Mouse (Mus musculus): ENCODE results near the gene Rfc5.

- TF ChIP-seq CTCF (IDR thresholded peaks at IDR 0.05; ENCODE audit: low read depth) (no peak), EP300 (IDR thresholded peaks at IDR 0.05; ENCODE audit: low read depth) (no peak)
These were observed 24.0 kb downstream of the Rfc5 start for GRCm38 (mm10) chr5:117364821-117365220.

Data from liver, postnatal 0 days (tissue).